ENCODE assay signal across 9 mouse cellular contexts in genomic region chr9:72643651-72644417, GRCm38 (mm10). TPM values are rescaled to one million over a fixed set of nuclear protein-coding genes. Genes with fewer than 3 reads are reported as not detected.
A peak's percentile ranks its signal among the peaks of the same experiment; 100 is the strongest.
DNase-seq lines count a peak whose midpoint lies in the region; ATAC-seq and TF ChIP-seq lines count a peak whose summit lies in the region.
"Had no signal": no experiment of that assay in that cellular context is flagged by ENCODE, and none has a peak within 500 bp of the region (broad histone marks: within the 10 kb centered on the region; RNA-seq: fewer than 3 reads in every experiment).

No protein-coding gene starts in this region.

- no peaks in the 10 kb centered on the region for H3K36me3 ChIP-seq in forebrain, embryonic 10.5 days (replicated peaks)
- H3K36me3 ChIP-seq in forebrain, embryonic 16.5 days (ENCODE audit: control insufficient read depth, insufficient read depth), result no peaks in the 10 kb centered on the region
- H3K36me3 ChIP-seq in liver, postnatal 0 days (replicated peaks; ENCODE audit: insufficient read depth, low read length), result no peaks in the 10 kb centered on the region
- H3K36me3 ChIP-seq in liver, embryonic 11.5 days (ENCODE audit: control insufficient read depth, insufficient read depth, low read length), result no peaks in the 10 kb centered on the region
- H3K36me3 ChIP-seq in heart, postnatal 0 days (replicated peaks; ENCODE audit: control insufficient read depth, insufficient read depth, low read length), result no peaks in the 10 kb centered on the region
- H3K36me3 ChIP-seq in neural tube, embryonic 12.5 days, result no peaks in the 10 kb centered on the region

- no peak for DNase-seq in forebrain, embryonic 10.5 days (ENCODE audit: extremely low spot score, low spot score)
- DNase-seq in liver, postnatal 0 days, result no peak
- DNase-seq in liver, embryonic 11.5 days (ENCODE audit: low spot score), result no peak
- no peak for DNase-seq in heart, postnatal 0 days (ENCODE audit: low spot score)
- no peak for DNase-seq in left cerebral cortex, postnatal 36 days (ENCODE audit: low spot score in 2 of 2)
- DNase-seq: kidney, adult 2 months had no signal

- TF ChIP-seq CTCF in liver, postnatal 0 days (IDR thresholded peaks at IDR 0.05; ENCODE audit: low read depth), result no peak
- TF ChIP-seq CTCF in heart, postnatal 0 days (IDR thresholded peaks at IDR 0.05; ENCODE audit: low read depth), result no peak

- intact Hi-C loops in left cerebral cortex, postnatal 36 days (cut with DNase I), result no loop called here

- no peak for TF ChIP-seq EP300 in liver, postnatal 0 days (IDR thresholded peaks at IDR 0.05; ENCODE audit: low read depth)
- TF ChIP-seq EP300 in heart, postnatal 0 days (IDR thresholded peaks at IDR 0.05; ENCODE audit: low read depth), result no peak

- ATAC-seq in forebrain, embryonic 16.5 days, result no peak
- ATAC-seq in liver, postnatal 0 days, result no peak
- no peak for ATAC-seq in liver, embryonic 11.5 days (replicated peaks; ENCODE audit: low FRiP score)
- no peak for ATAC-seq in heart, postnatal 0 days (ENCODE audit: insufficient read depth, low read depth)
- no peak for ATAC-seq in neural tube, embryonic 12.5 days (ENCODE audit: low FRiP score, low read depth)
- no peak for ATAC-seq in megakaryocyte progenitor cell, adult 5-6 weeks (replicated peaks; ENCODE audit: poor library complexity)

- no peak overlapping the region for H3K4me3 ChIP-seq in forebrain, embryonic 10.5 days
- no peak overlapping the region for H3K4me3 ChIP-seq in forebrain, embryonic 16.5 days (replicated peaks; ENCODE audit: low read length)
- no peak overlapping the region for H3K4me3 ChIP-seq in liver, postnatal 0 days (ENCODE audit: low read depth, low read length)
- H3K4me3 ChIP-seq in liver, embryonic 11.5 days (ENCODE audit: low read depth, low read length), result no peak overlapping the region
- no peak overlapping the region for H3K4me3 ChIP-seq in heart, postnatal 0 days (ENCODE audit: low read depth, low read length)
- H3K4me3 ChIP-seq in neural tube, embryonic 12.5 days, result no peak overlapping the region

- no peaks in the 10 kb centered on the region for H3K9me3 ChIP-seq in forebrain, embryonic 10.5 days
- no peaks in the 10 kb centered on the region for H3K9me3 ChIP-seq in forebrain, embryonic 16.5 days (ENCODE audit: control insufficient read depth, low read length)
- no peaks in the 10 kb centered on the region for H3K9me3 ChIP-seq in liver, postnatal 0 days (ENCODE audit: low read length)
- no peaks in the 10 kb centered on the region for H3K9me3 ChIP-seq in liver, embryonic 11.5 days (ENCODE audit: control insufficient read depth, low read length)
- H3K9me3 ChIP-seq in heart, postnatal 0 days (replicated peaks; ENCODE audit: control insufficient read depth, low read length), result no peaks in the 10 kb centered on the region
- no peaks in the 10 kb centered on the region for H3K9me3 ChIP-seq in neural tube, embryonic 12.5 days

- H3K4me1 ChIP-seq in forebrain, embryonic 10.5 days, result peaks cover 43% of the 10 kb centered on the region
- peaks cover 22% of the 10 kb centered on the region for H3K4me1 ChIP-seq in forebrain, embryonic 16.5 days (replicated peaks; ENCODE audit: control insufficient read depth, insufficient read depth, low read length)
- H3K4me1 ChIP-seq in liver, postnatal 0 days (ENCODE audit: insufficient read depth), result peaks cover 22% of the 10 kb centered on the region
- H3K4me1 ChIP-seq in liver, embryonic 11.5 days (replicated peaks; ENCODE audit: control insufficient read depth, insufficient read depth, low read length), result peaks cover 16% of the 10 kb centered on the region
- peaks cover 24% of the 10 kb centered on the region for H3K4me1 ChIP-seq in heart, postnatal 0 days (ENCODE audit: control insufficient read depth, insufficient read depth)
- H3K4me1 ChIP-seq in neural tube, embryonic 12.5 days, result peaks cover 25% of the 10 kb centered on the region

- H3K27me3 ChIP-seq in forebrain, embryonic 10.5 days (ENCODE audit: poor library complexity, severe bottlenecking), result no peaks in the 10 kb centered on the region
- no peaks in the 10 kb centered on the region for H3K27me3 ChIP-seq in forebrain, embryonic 16.5 days (replicated peaks; ENCODE audit: control insufficient read depth, insufficient read depth, low read length)
- no peaks in the 10 kb centered on the region for H3K27me3 ChIP-seq in liver, postnatal 0 days (ENCODE audit: insufficient read depth, low read length)
- no peaks in the 10 kb centered on the region for H3K27me3 ChIP-seq in liver, embryonic 11.5 days (replicated peaks; ENCODE audit: control insufficient read depth, insufficient read depth, low read length)
- no peaks in the 10 kb centered on the region for H3K27me3 ChIP-seq in heart, postnatal 0 days (ENCODE audit: control insufficient read depth, insufficient read depth, low read length)
- no peaks in the 10 kb centered on the region for H3K27me3 ChIP-seq in neural tube, embryonic 12.5 days (replicated peaks)

- peak overlapping the region; percentile 72 for H3K27ac ChIP-seq in forebrain, embryonic 10.5 days
- no peak overlapping the region for H3K27ac ChIP-seq in forebrain, embryonic 16.5 days (ENCODE audit: low read length)
- H3K27ac ChIP-seq in liver, postnatal 0 days (ENCODE audit: low read depth), result 0 out of 2 replicates have a peak overlapping the region, but pooled peaks have one; percentile 26
- H3K27ac ChIP-seq in liver, embryonic 11.5 days (ENCODE audit: low read depth, low read length), result no peak overlapping the region
- H3K27ac ChIP-seq in heart, postnatal 0 days (ENCODE audit: low read depth), result peak overlapping the region; percentile 78
- no peak overlapping the region for H3K27ac ChIP-seq in neural tube, embryonic 12.5 days

- no peak overlapping the region for H3K9ac ChIP-seq in forebrain, embryonic 16.5 days (replicated peaks; ENCODE audit: low read depth, low read length)
- no peak overlapping the region for H3K9ac ChIP-seq in liver, postnatal 0 days (replicated peaks)
- no peak overlapping the region for H3K9ac ChIP-seq in liver, embryonic 11.5 days (ENCODE audit: low read depth, low read length)
- H3K9ac ChIP-seq in heart, postnatal 0 days (replicated peaks; ENCODE audit: low read depth, low read length), result no peak overlapping the region
- 0 out of 2 replicates have a peak overlapping the region, but pooled peaks have one; percentile 14 for H3K9ac ChIP-seq in neural tube, embryonic 12.5 days

- WGBS in forebrain, embryonic 10.5 days, result 84% methylated on average over 6 of the region's 6 CpGs
- WGBS in forebrain, embryonic 16.5 days, result 90% methylated on average over 6 of the region's 6 CpGs
- whole genome bisulfite sequencing in liver, postnatal 0 days (ENCODE audit: insufficient replicate concordance), result 73% methylated on average over 6 of the region's 6 CpGs
- 83% methylated on average over 6 of the region's 6 CpGs for WGBS in liver, embryonic 11.5 days
- 70% methylated on average over 6 of the region's 6 CpGs for WGBS in heart, postnatal 0 days
- 87% methylated on average over 6 of the region's 6 CpGs for WGBS in neural tube, embryonic 12.5 days

- H3K4me2 ChIP-seq in forebrain, embryonic 16.5 days (ENCODE audit: low read length), result no peak overlapping the region
- no peak overlapping the region for H3K4me2 ChIP-seq in liver, postnatal 0 days (ENCODE audit: low read depth, low read length)
- H3K4me2 ChIP-seq in liver, embryonic 11.5 days, result no peak overlapping the region
- no peak overlapping the region for H3K4me2 ChIP-seq in heart, postnatal 0 days (ENCODE audit: low read depth, low read length)
- H3K4me2 ChIP-seq in neural tube, embryonic 12.5 days (replicated peaks), result no peak overlapping the region

RNA-seq across cellular contexts. Expression of gene Nedd4, which starts 18.3 kb away (rescaled TPM):
- 634 and 643 TPM in 2 replicates for polyA plus RNA-seq in forebrain, embryonic 10.5 days (2016; fragmentation: Nextera tagmentation; extraction: Ambion mirVana)
- polyA plus RNA-seq in forebrain, embryonic 16.5 days (2015; fragmentation: Nextera tagmentation; extraction: Ambion mirVana), result 415 and 474 TPM in 2 replicates
- polyA plus RNA-seq in liver, postnatal 0 days (2015; fragmentation: Nextera tagmentation; extraction: Ambion mirVana), result 56.7 and 70.3 TPM in 2 replicates
- polyA plus RNA-seq in liver, embryonic 11.5 days (2014; fragmentation: Nextera tagmentation; extraction: Ambion mirVana), result 302 and 334 TPM in 2 replicates
- 444 and 493 TPM in 2 replicates for total RNA-seq in heart, postnatal 0 days (2014; rRNA removed; ENCODE audit: low replicate concordance)
- polyA plus RNA-seq in heart, postnatal 0 days (2015; fragmentation: Nextera tagmentation; extraction: Ambion mirVana), result 294 and 303 TPM in 2 replicates
- polyA plus RNA-seq in neural tube, embryonic 12.5 days (2016; fragmentation: Nextera tagmentation; extraction: Ambion mirVana), result 605 and 637 TPM in 2 replicates
- 137 and 168 TPM in 2 replicates for total RNA-seq in megakaryocyte progenitor cell, adult 5-6 weeks (2015)
- 163 and 210 TPM in 2 replicates for total RNA-seq in megakaryocyte progenitor cell, adult 5-6 weeks (2017)
- 100 to 1,000 TPM; 259 to 289 TPM for total RNA-seq in left cerebral cortex, postnatal 36 days (2021)

Comparison
In these comparisons a context has a peak if more than half of its experiments do, and no peak if none do; other contexts are left out.
1. H3K27ac ChIP-seq: peak in forebrain, embryonic 10.5 days (single experiment), liver, postnatal 0 days (single experiment) and heart, postnatal 0 days (single experiment); none in forebrain, embryonic 16.5 days (single experiment), liver, embryonic 11.5 days (single experiment) and neural tube, embryonic 12.5 days (single experiment).